Mouse (Mus musculus) hindbrain, embryonic 14.5 days (tissue): Measurements from ENCODE around the gene Plcb4. TPM values are rescaled to one million over a fixed set of nuclear protein-coding genes. Genes with fewer than 3 reads are reported as not detected.

ENCODE experiments used
- ATAC-seq: fragments of 200-750 bp; cut with Nextera tagmentation; 2 replicates; pipeline ENCODE4 v1.8.0; 2017; ENCODE audit warnings: moderate number of reproducible peaks, mild to moderate bottlenecking, moderate TSS enrichment, moderate library complexity; ENCODE audit not compliant: low FRiP score
- DNase-seq: peaks from one replicate; pipeline ENCODE4 v3.0.0-alpha.2; 2015; ENCODE audit warnings: low spot score
- H3K27ac ChIP-seq: fragments of 300-500 bp; sonication (generic); 2 replicates; pipeline ENCODE4 v1.5.1; 2014; ENCODE audit warnings: mild to moderate bottlenecking, moderate library complexity
- H3K27me3 ChIP-seq: fragments of 300-500 bp; sonication (generic); 2 replicates; pipeline ENCODE4 v1.6.1; 2014; ENCODE audit warnings: mild to moderate bottlenecking, low read length, mixed read lengths; ENCODE audit not compliant: control insufficient read depth, insufficient read depth
- H3K36me3 ChIP-seq: fragments of 300-500 bp; sonication (generic); replicated peaks from 2 replicates; pipeline ENCODE4 v1.6.1; 2014; ENCODE audit not compliant: control insufficient read depth, insufficient read depth
- H3K4me1 ChIP-seq: fragments of 300-500 bp; sonication (generic); replicated peaks from 2 replicates; pipeline ENCODE4 v1.6.1; 2014; ENCODE audit warnings: antibody characterized with exemption, low read length, mixed read lengths; ENCODE audit not compliant: control insufficient read depth, insufficient read depth
- H3K4me2 ChIP-seq: fragments of 300-500 bp; sonication (generic); replicated peaks from 2 replicates; pipeline ENCODE4 v1.6.1; 2014; ENCODE audit warnings: mild to moderate bottlenecking, moderate library complexity
- H3K4me3 ChIP-seq: fragments of 300-500 bp; sonication (generic); replicated peaks from 2 replicates; pipeline ENCODE4 v1.5.1; 2014; ENCODE audit warnings: mild to moderate bottlenecking, low read length
- H3K9ac ChIP-seq: fragments of 300-500 bp; sonication (generic); 2 replicates; pipeline ENCODE4 v1.6.1; 2014
- H3K9me3 ChIP-seq: fragments of 300-500 bp; sonication (generic); 2 replicates; pipeline ENCODE4 v1.6.1; 2016; ENCODE audit warnings: low read length; ENCODE audit not compliant: control insufficient read depth
- WGBS: fragments of 180-500 bp; shearing (Covaris S2); extraction: QIAGEN DNeasy Blood & Tissue Kit; methylation state at CpG from one replicate; pipeline ENCODE4 v1.1.7; 2014; 5-methylcytosine and 5-hydroxymethylcytosine counted together
- polyA plus RNA-seq: library from polyadenylated mRNA; unstranded; fragments of >200 nt; fragmentation: Nextera tagmentation; extraction: Ambion mirVana; gene quantifications from 2 replicates; pipeline ENCODE4 v1.2.1, GENCODE M21; 2014

Plcb4 gene
- polyA plus RNA-seq, 1 experiment from 2014 or later: 46.2 TPM

- DNase-seq (no peak), ATAC-seq (no peak)
- no peak overlapping the region for H3K4me3 ChIP-seq
- no peak overlapping the region for H3K27ac ChIP-seq
- H3K9ac ChIP-seq: no peak overlapping the region
- 77% methylated on average over 6 of the region's 6 CpGs for WGBS
- H3K27me3 ChIP-seq: no peaks in the 10 kb centered on the region
- no peaks in the 10 kb centered on the region for H3K4me1 ChIP-seq
- no peaks in the 10 kb centered on the region for H3K9me3 ChIP-seq
- H3K36me3 ChIP-seq: no peaks in the 10 kb centered on the region; the same call in 1 of the 2 replicates
- H3K4me2 ChIP-seq: no peak overlapping the region
Measured at GRCm38 (mm10) chr2:135936376-135936775, 277.6 kb downstream of the Plcb4 start.

GRCm38 (mm10) chr2:135937646-135938045 is 278.8 kb downstream of the Plcb4 start:
- Histone ChIP-seq H3K4me3 (no peak overlapping the region), H3K27ac (no peak overlapping the region), H3K4me2 (no peak overlapping the region), H3K4me1 (no peaks in the 10 kb centered on the region), H3K9ac (no peak overlapping the region), H3K27me3 (no peaks in the 10 kb centered on the region), H3K9me3 (no peaks in the 10 kb centered on the region), H3K36me3 (no peaks in the 10 kb centered on the region; the same call in 1 of the 2 replicates)
- WGBS: 94% methylated on average over 6 of the region's 6 CpGs
- ATAC-seq: no peak
- no peak for DNase-seq

GRCm38 (mm10) chr2:135939933-135940332 is 281.1 kb downstream of the Plcb4 start:
- H3K4me2 ChIP-seq: no peak overlapping the region
- H3K4me1 ChIP-seq: no peaks in the 10 kb centered on the region
- H3K4me3 ChIP-seq: no peak overlapping the region
- ATAC-seq (no peak), DNase-seq (no peak)
- no peak overlapping the region for H3K9ac ChIP-seq
- no peak overlapping the region for H3K27ac ChIP-seq
- no peaks in the 10 kb centered on the region for H3K36me3 ChIP-seq
- WGBS: 69% methylated on average over 9 of the region's 9 CpGs
- no peaks in the 10 kb centered on the region for H3K9me3 ChIP-seq
- H3K27me3 ChIP-seq: no peaks in the 10 kb centered on the region

GRCm38 (mm10) chr2:135947839-135948238 is 289.0 kb downstream of the Plcb4 start:
- no peak overlapping the region for H3K9ac ChIP-seq
- no peaks in the 10 kb centered on the region for H3K4me1 ChIP-seq
- no peaks in the 10 kb centered on the region for H3K27me3 ChIP-seq
- 73% methylated on average over 1 of the region's 1 CpGs for WGBS
- H3K36me3 ChIP-seq: peaks cover 10% of the 10 kb centered on the region
- no peak overlapping the region for H3K4me2 ChIP-seq
- no peak overlapping the region for H3K27ac ChIP-seq
- DNase-seq (no peak), ATAC-seq (no peak)
- H3K9me3 ChIP-seq: no peaks in the 10 kb centered on the region
- no peak overlapping the region for H3K4me3 ChIP-seq

GRCm38 (mm10) chr2:135954760-135955548 is 296.1 kb downstream of the Plcb4 start:
- Histone ChIP-seq H3K27ac (no peak overlapping the region), H3K4me1 (no peaks in the 10 kb centered on the region), H3K9ac (no peak overlapping the region), H3K4me3 (no peak overlapping the region), H3K27me3 (no peaks in the 10 kb centered on the region), H3K36me3 (peaks cover 19% of the 10 kb centered on the region), H3K4me2 (no peak overlapping the region), H3K9me3 (no peaks in the 10 kb centered on the region)
- 90% methylated on average over 13 of the region's 13 CpGs for WGBS
- no peak for ATAC-seq
- DNase-seq: no peak

- DNase-seq: no peak
- 87% methylated on average over 8 of the region's 8 CpGs for WGBS
- no peak for ATAC-seq
Measured at GRCm38 (mm10) chr2:135955796-135956195, 297.0 kb downstream of the Plcb4 start.

GRCm38 (mm10) chr2:135957689-135958088 is 298.9 kb downstream of the Plcb4 start:
- WGBS: 38% methylated on average over 7 of the region's 7 CpGs
- Histone ChIP-seq H3K4me3 (no peak overlapping the region), H3K4me2 (no peak overlapping the region), H3K27me3 (no peaks in the 10 kb centered on the region), H3K9me3 (no peaks in the 10 kb centered on the region), H3K27ac (no peak overlapping the region), H3K36me3 (peaks cover 19% of the 10 kb centered on the region), H3K9ac (no peak overlapping the region), H3K4me1 (no peaks in the 10 kb centered on the region)
- ATAC-seq (peak; percentile 71), DNase-seq (peak; percentile 88)

More at GRCm38 (mm10) chr2:135955796-135956195, 297.0 kb downstream of the Plcb4 start:
- H3K4me2 ChIP-seq: no peak overlapping the region
- no peaks in the 10 kb centered on the region for H3K9me3 ChIP-seq
- H3K9ac ChIP-seq: no peak overlapping the region
- H3K27me3 ChIP-seq: no peaks in the 10 kb centered on the region
- H3K4me3 ChIP-seq: no peak overlapping the region
- H3K36me3 ChIP-seq: peaks cover 19% of the 10 kb centered on the region
- no peak overlapping the region for H3K27ac ChIP-seq
- no peaks in the 10 kb centered on the region for H3K4me1 ChIP-seq

- peaks cover 18% of the 10 kb centered on the region; the same call in 1 of the 2 replicates for H3K36me3 ChIP-seq
- H3K4me2 ChIP-seq: no peak overlapping the region
- no peak overlapping the region for H3K27ac ChIP-seq
- H3K9ac ChIP-seq: no peak overlapping the region
- no peak for DNase-seq
- ATAC-seq: no peak
- H3K4me3 ChIP-seq: no peak overlapping the region
- 93% methylated on average over 17 of the region's 17 CpGs for WGBS
- H3K27me3 ChIP-seq: no peaks in the 10 kb centered on the region
- H3K9me3 ChIP-seq: no peaks in the 10 kb centered on the region
- no peaks in the 10 kb centered on the region for H3K4me1 ChIP-seq
Measured at GRCm38 (mm10) chr2:135958453-135958852, 299.6 kb downstream of the Plcb4 start.

GRCm38 (mm10) chr2:135963089-135963488 is 304.3 kb downstream of the Plcb4 start:
- 85% methylated on average over 14 of the region's 14 CpGs for WGBS
- Histone ChIP-seq H3K9me3 (no peaks in the 10 kb centered on the region), H3K27me3 (no peaks in the 10 kb centered on the region), H3K4me3 (no peak overlapping the region), H3K9ac (no peak overlapping the region), H3K27ac (no peak overlapping the region), H3K4me1 (peaks cover 4% of the 10 kb centered on the region; the same call in 1 of the 2 replicates), H3K4me2 (no peak overlapping the region), H3K36me3 (no peaks in the 10 kb centered on the region)
- ATAC-seq: no peak
- no peak for DNase-seq
